Mouse (Mus musculus) regulatory T cell (primary cell): Measurements from ENCODE around the gene Rnps1.

Source experiments
- in situ Hi-C: fragments of 300-600 bp; cut with MboI, MseI; formaldehyde crosslinking; loops from one replicate; pipeline ENCODE4 v1.15.1; 2025; ENCODE audit warnings: high pct_unique_total_duplicates

Gene Rnps1

GRCm38 (mm10) chr17:24469336-24469909 is 55.1 kb downstream of the Rnps1 start:
- in situ Hi-C loops: no loop called here

GRCm38 (mm10) chr17:24469910-24470602 is 55.7 kb downstream of the Rnps1 start, which contains the start of the genes E4f1 and Pgp:
Gene E4f1, minus strand, starts transcription at chr17:24470313.
Gene Pgp, plus strand, starts transcription at chr17:24470392.
- in situ Hi-C loops: no loop called here

- in situ Hi-C loops: no loop called here
Observed at GRCm38 (mm10) chr17:24470701-24471527, 56.5 kb downstream of the Rnps1 start.

GRCm38 (mm10) chr17:24472512-24472911 is 58.1 kb downstream of the Rnps1 start:
- in situ Hi-C loops: no loop called here

- in situ Hi-C loops: no loop called here
Observed at GRCm38 (mm10) chr17:24473612-24474275, 59.4 kb downstream of the Rnps1 start, which contains the start of gene Bricd5. Gene Bricd5, plus strand, starts transcription at chr17:24473884.

GRCm38 (mm10) chr17:24474557-24474956 is 60.2 kb downstream of the Rnps1 start:
- in situ Hi-C loops: no loop called here
